Mouse (Mus musculus) hindbrain, embryonic 16.5 days (tissue): ENCODE measurements around the gene Meis2. TPM values are rescaled to one million over a fixed set of nuclear protein-coding genes. Genes with fewer than 3 reads are reported as not detected.

Source experiments
- ATAC-seq: fragments of 200-750 bp; cut with Nextera tagmentation; 2 replicates; pipeline ENCODE4 v1.8.0; 2017; ENCODE audit warnings: moderate TSS enrichment, moderate library complexity
- H3K27ac ChIP-seq: fragments of 300-500 bp; sonication (generic); 2 replicates; pipeline ENCODE4 v1.5.1; 2014; ENCODE audit warnings: low read depth, mild to moderate bottlenecking, control low read depth, low read length, moderate library complexity
- H3K27me3 ChIP-seq: fragments of 300-500 bp; sonication (generic); replicated peaks from 2 replicates; pipeline ENCODE4 v1.6.1; 2014; ENCODE audit warnings: low read length; ENCODE audit not compliant: control insufficient read depth, insufficient read depth
- H3K36me3 ChIP-seq: fragments of 300-500 bp; sonication (generic); 2 replicates; pipeline ENCODE4 v1.6.1; 2014; ENCODE audit warnings: mild to moderate bottlenecking, low read length, moderate library complexity, mixed read lengths; ENCODE audit not compliant: control insufficient read depth, insufficient read depth
- H3K4me1 ChIP-seq: fragments of 300-500 bp; sonication (generic); 2 replicates; pipeline ENCODE4 v1.6.1; 2014; ENCODE audit warnings: low read depth, low read length; ENCODE audit not compliant: control insufficient read depth, insufficient read depth
- H3K4me2 ChIP-seq: fragments of 300-500 bp; sonication (generic); 2 replicates; pipeline ENCODE4 v1.6.1; 2014; ENCODE audit warnings: mild to moderate bottlenecking, low read length, control low read depth, moderate library complexity
- H3K4me3 ChIP-seq: fragments of 300-500 bp; sonication (generic); 2 replicates; pipeline ENCODE4 v1.5.1; 2014; ENCODE audit warnings: mild to moderate bottlenecking, low read length, control low read depth, moderate library complexity
- H3K9ac ChIP-seq: fragments of 300-500 bp; sonication (generic); 2 replicates; pipeline ENCODE4 v1.6.1; 2014; ENCODE audit warnings: low read depth, mild to moderate bottlenecking, control low read depth, low read length, moderate library complexity
- H3K9me3 ChIP-seq: fragments of 300-500 bp; sonication (generic); 2 replicates; pipeline ENCODE4 v1.6.1; 2014; ENCODE audit warnings: mild to moderate bottlenecking, low read length, moderate library complexity; ENCODE audit not compliant: control insufficient read depth
- WGBS: fragments of 180-500 bp; shearing (Covaris S2); extraction: QIAGEN DNeasy Blood & Tissue Kit; methylation state at CpG from one replicate; pipeline ENCODE4 v1.1.7; 2014; 5-methylcytosine and 5-hydroxymethylcytosine counted together
- polyA plus RNA-seq: library from polyadenylated mRNA; unstranded; fragments of >200 nt; fragmentation: Nextera tagmentation; extraction: Ambion mirVana; gene quantifications from 2 replicates; pipeline ENCODE4 v1.2.1, GENCODE M21; 2015

Gene Meis2
- polyA plus RNA-seq = 128 and 131 TPM in 2 replicates

GRCm38 (mm10) chr2:116065570-116066005, at the start of gene Meis2:
Meis2 (minus strand) TSS chr2:116065839.
- H3K4me3 ChIP-seq = peak within 1 kb of the TSS; percentile 59
- H3K27me3 ChIP-seq = no peaks in the 10 kb centered on the region
- ATAC-seq = peak; percentile 81
- H3K36me3 ChIP-seq = no peaks in the 10 kb centered on the region
- H3K9ac ChIP-seq = peak within 1 kb of the TSS; percentile 82
- no peaks in the 10 kb centered on the region for H3K9me3 ChIP-seq
- no peaks in the 10 kb centered on the region for H3K4me1 ChIP-seq
- under 1% methylated on average over 30 of the region's 37 CpGs for WGBS
- H3K27ac ChIP-seq = peak within 1 kb of the TSS; percentile 91
- peak within 1 kb of the TSS; percentile 64 for H3K4me2 ChIP-seq

GRCm38 (mm10) chr2:116106194-116106593, 40.6 kb upstream of the Meis2 start:
- peaks cover 4% of the 10 kb centered on the region for H3K9me3 ChIP-seq
- H3K9ac ChIP-seq = no peak overlapping the region
- ATAC-seq = no peak
- H3K36me3 ChIP-seq = no peaks in the 10 kb centered on the region
- no peaks in the 10 kb centered on the region for H3K27me3 ChIP-seq
- no peak overlapping the region for H3K4me3 ChIP-seq
- H3K4me2 ChIP-seq = no peak overlapping the region
- 61% methylated on average over 4 of the region's 4 CpGs for WGBS
- no peaks in the 10 kb centered on the region for H3K4me1 ChIP-seq
- no peak overlapping the region for H3K27ac ChIP-seq

- no peaks in the 10 kb centered on the region for H3K4me1 ChIP-seq
- ATAC-seq = no peak
- no peaks in the 10 kb centered on the region for H3K36me3 ChIP-seq
- H3K9me3 ChIP-seq = peaks cover 4% of the 10 kb centered on the region
- H3K4me3 ChIP-seq = no peak overlapping the region
- H3K9ac ChIP-seq = no peak overlapping the region
- H3K27me3 ChIP-seq = no peaks in the 10 kb centered on the region
- WGBS = 57% methylated on average over 3 of the region's 3 CpGs
- no peak overlapping the region for H3K4me2 ChIP-seq
- H3K27ac ChIP-seq = no peak overlapping the region
Measured at GRCm38 (mm10) chr2:116105179-116105578, 39.5 kb upstream of the Meis2 start.

- 46% methylated on average over 5 of the region's 5 CpGs for WGBS
- Histone ChIP-seq H3K4me1 (no peaks in the 10 kb centered on the region), H3K9ac (no peak overlapping the region), H3K4me3 (no peak overlapping the region), H3K27ac (no peak overlapping the region), H3K4me2 (no peak overlapping the region), H3K27me3 (no peaks in the 10 kb centered on the region), H3K9me3 (no peaks in the 10 kb centered on the region; the same call in 1 of the 2 replicates), H3K36me3 (no peaks in the 10 kb centered on the region)
- no peak; the same call in 1 of the 2 replicates for ATAC-seq
Measured at GRCm38 (mm10) chr2:116103411-116103996, 37.9 kb upstream of the Meis2 start.

- no peak overlapping the region for H3K9ac ChIP-seq
- H3K27me3 ChIP-seq = no peaks in the 10 kb centered on the region
- H3K27ac ChIP-seq = no peak overlapping the region
- H3K9me3 ChIP-seq = no peaks in the 10 kb centered on the region; the same call in 1 of the 2 replicates
- H3K4me1 ChIP-seq = no peaks in the 10 kb centered on the region
- no peak overlapping the region for H3K4me2 ChIP-seq
- H3K36me3 ChIP-seq = no peaks in the 10 kb centered on the region
- no peak overlapping the region for H3K4me3 ChIP-seq
- ATAC-seq = no peak
Measured at GRCm38 (mm10) chr2:116101221-116101620, 35.6 kb upstream of the Meis2 start.

- ATAC-seq = no peak
- H3K4me2 ChIP-seq = no peak overlapping the region
- H3K9me3 ChIP-seq = peaks cover 2% of the 10 kb centered on the region; the same call in 1 of the 2 replicates
- H3K4me1 ChIP-seq = peaks cover under 1% of the 10 kb centered on the region
- no peaks in the 10 kb centered on the region for H3K27me3 ChIP-seq
- 79% methylated on average over 2 of the region's 2 CpGs for WGBS
- no peak overlapping the region for H3K4me3 ChIP-seq
- H3K36me3 ChIP-seq = no peaks in the 10 kb centered on the region
- H3K27ac ChIP-seq = no peak overlapping the region
- H3K9ac ChIP-seq = no peak overlapping the region
Measured at GRCm38 (mm10) chr2:116080961-116081360, 15.3 kb upstream of the Meis2 start.

GRCm38 (mm10) chr2:116078841-116079240, 13.2 kb upstream of the Meis2 start:
- H3K9me3 ChIP-seq = peaks cover 2% of the 10 kb centered on the region; the same call in 1 of the 2 replicates
- 78% methylated on average over 2 of the region's 2 CpGs for WGBS

GRCm38 (mm10) chr2:116077716-116078115, 12.1 kb upstream of the Meis2 start:
- H3K4me1 ChIP-seq = peaks cover 8% of the 10 kb centered on the region
- no peaks in the 10 kb centered on the region; the same call in 1 of the 2 replicates for H3K27me3 ChIP-seq
- H3K36me3 ChIP-seq = no peaks in the 10 kb centered on the region
- peaks cover 2% of the 10 kb centered on the region; the same call in 1 of the 2 replicates for H3K9me3 ChIP-seq
- no peak for ATAC-seq
- no peak overlapping the region for H3K9ac ChIP-seq
- H3K4me3 ChIP-seq = no peak overlapping the region
- no peak overlapping the region for H3K4me2 ChIP-seq
- WGBS = 80% methylated on average over 3 of the region's 3 CpGs
- H3K27ac ChIP-seq = no peak overlapping the region

More at GRCm38 (mm10) chr2:116078841-116079240, 13.2 kb upstream of the Meis2 start:
- no peak for ATAC-seq
- peaks cover 8% of the 10 kb centered on the region for H3K4me1 ChIP-seq
- no peak overlapping the region for H3K4me2 ChIP-seq
- no peaks in the 10 kb centered on the region for H3K36me3 ChIP-seq
- H3K9ac ChIP-seq = no peak overlapping the region
- H3K27ac ChIP-seq = no peak overlapping the region
- no peak overlapping the region for H3K4me3 ChIP-seq
- no peaks in the 10 kb centered on the region; the same call in 1 of the 2 replicates for H3K27me3 ChIP-seq

- Histone ChIP-seq H3K4me3 (no peak overlapping the region), H3K36me3 (no peaks in the 10 kb centered on the region), H3K27ac (peak overlapping the region; percentile 9; the same call in 1 of the 2 replicates), H3K4me1 (peaks cover 8% of the 10 kb centered on the region), H3K27me3 (no peaks in the 10 kb centered on the region; the same call in 1 of the 2 replicates), H3K9ac (no peak overlapping the region), H3K4me2 (no peak overlapping the region), H3K9me3 (peaks cover 2% of the 10 kb centered on the region; the same call in 1 of the 2 replicates)
- no peak for ATAC-seq
Measured at GRCm38 (mm10) chr2:116076752-116077480, 11.3 kb upstream of the Meis2 start.
